Mouse (Mus musculus): ENCODE data around the gene Serpina3k.
"Not testable (repeated sequence)": the region's sequence is repeated elsewhere in the genome, so short reads cannot be mapped to it uniquely, and the experiment has no call there.

DNA sequence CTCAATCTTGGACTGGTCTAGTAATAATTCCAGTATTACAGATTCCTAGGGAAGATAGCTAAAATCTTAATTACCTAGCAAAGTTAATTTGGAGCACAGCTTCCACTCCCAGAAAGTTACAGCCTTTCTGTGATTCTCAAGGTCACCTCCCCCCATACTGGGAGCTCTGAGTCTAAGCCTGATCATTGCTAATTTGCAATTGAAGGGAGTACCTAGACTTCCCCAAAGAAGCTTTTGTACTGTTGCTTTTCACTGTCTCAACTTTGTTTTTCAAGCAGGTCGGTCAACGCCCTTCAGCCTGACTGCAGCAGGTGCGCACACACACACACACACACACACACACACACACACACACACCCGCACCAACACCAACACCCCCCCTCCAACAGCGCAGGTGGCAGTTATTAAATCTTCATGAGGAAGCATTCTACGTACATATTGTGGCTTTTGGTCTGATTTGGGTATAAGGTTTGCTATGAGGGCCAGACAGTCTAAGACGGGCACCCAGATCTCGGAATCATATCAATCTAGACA is 42.9 kb downstream of the Serpina3k start:
- TF ChIP-seq POLR2A (IDR thresholded peaks at IDR 0.05; ENCODE audit: control insufficient read depth, low read depth, low read length); CTCF (IDR thresholded peaks at IDR 0.05; ENCODE audit: control insufficient read depth, insufficient read depth, insufficient replicate concordance, low read depth, low read length): not testable (repeated sequence)
